Mouse (Mus musculus): ENCODE measurements around the gene Mblac2. TPM values are rescaled to one million over a fixed set of nuclear protein-coding genes. Genes with fewer than 3 reads are reported as not detected.

The Mblac2 gene
- polyA plus RNA-seq (2015; fragmentation: Nextera tagmentation; extraction: Ambion mirVana), result 8.4 and 9.2 TPM in 2 replicates

- ATAC-seq, result peak; percentile 97
- H3K4me3 ChIP-seq (replicated peaks), result peak within 1 kb of the TSS; percentile 87
- H3K36me3 ChIP-seq, result no peaks in the 10 kb centered on the region
- H3K9ac ChIP-seq, result peak within 1 kb of the TSS; percentile 72
- 0 out of 2 replicates have a peak, but pooled peaks cover 3% of the 10 kb centered on the region for H3K4me1 ChIP-seq (replicated peaks)
- H3K4me2 ChIP-seq (replicated peaks), result peak within 1 kb of the TSS; percentile 98
- no peaks in the 10 kb centered on the region for H3K9me3 ChIP-seq
- under 1% methylated on average over 61 of the region's 61 CpGs for WGBS
- H3K27me3 ChIP-seq (replicated peaks), result no peaks in the 10 kb centered on the region
- peak within 1 kb of the TSS; percentile 95 for H3K27ac ChIP-seq
These were observed at the start of gene Mblac2, which contains the start of gene Polr3g for GRCm38 (mm10) chr13:81710775-81711545. Gene Mblac2, plus strand, starts transcription at chr13:81711341. Gene Polr3g, minus strand, starts transcription at chr13:81711013.

GRCm38 (mm10) chr13:81663566-81664330 is 47.4 kb upstream of the Mblac2 start:
- 0 out of 2 replicates have a peak, but pooled peaks cover 9% of the 10 kb centered on the region for H3K36me3 ChIP-seq
- no peak overlapping the region for H3K4me2 ChIP-seq (replicated peaks)
- peak; percentile 56; the same call in 1 of the 2 replicates for ATAC-seq
- H3K4me3 ChIP-seq (replicated peaks), result no peak overlapping the region
- no peak overlapping the region for H3K9ac ChIP-seq
- 0 out of 2 replicates have a peak, but pooled peaks cover 3% of the 10 kb centered on the region for H3K4me1 ChIP-seq (replicated peaks)
- no peaks in the 10 kb centered on the region for H3K27me3 ChIP-seq (replicated peaks)
- no peak overlapping the region for H3K27ac ChIP-seq
- no peaks in the 10 kb centered on the region for H3K9me3 ChIP-seq
- 87% methylated on average over 12 of the region's 12 CpGs for WGBS

GRCm38 (mm10) chr13:81664331-81664698 is 46.8 kb upstream of the Mblac2 start:
- no peak overlapping the region for H3K27ac ChIP-seq
- no peaks in the 10 kb centered on the region for H3K9me3 ChIP-seq
- no peak overlapping the region for H3K4me2 ChIP-seq (replicated peaks)
- peak; percentile 84 for ATAC-seq
- H3K4me1 ChIP-seq (replicated peaks), result no peaks in the 10 kb centered on the region
- 90% methylated on average over 5 of the region's 5 CpGs for WGBS
- no peak overlapping the region for H3K4me3 ChIP-seq (replicated peaks)
- no peaks in the 10 kb centered on the region for H3K27me3 ChIP-seq (replicated peaks)
- H3K36me3 ChIP-seq, result 0 out of 2 replicates have a peak, but pooled peaks cover 11% of the 10 kb centered on the region
- no peak overlapping the region for H3K9ac ChIP-seq

GRCm38 (mm10) chr13:81667713-81668112 is 43.4 kb upstream of the Mblac2 start:
- Histone ChIP-seq H3K4me1 (replicated peaks) (no peaks in the 10 kb centered on the region), H3K27ac (no peak overlapping the region), H3K4me3 (replicated peaks) (no peak overlapping the region), H3K36me3 (0 out of 2 replicates have a peak, but pooled peaks cover 16% of the 10 kb centered on the region), H3K9ac (no peak overlapping the region), H3K9me3 (no peaks in the 10 kb centered on the region), H3K27me3 (replicated peaks) (no peaks in the 10 kb centered on the region), H3K4me2 (replicated peaks) (no peak overlapping the region)
- no peak for ATAC-seq
- 84% methylated on average over 5 of the region's 5 CpGs for WGBS

- H3K4me3 ChIP-seq (replicated peaks), result no peak overlapping the region
These were observed 35.8 kb upstream of the Mblac2 start for GRCm38 (mm10) chr13:81675333-81675732.

GRCm38 (mm10) chr13:81683107-81683506 is 28.0 kb upstream of the Mblac2 start:
- H3K4me3 ChIP-seq (replicated peaks), result no peak overlapping the region
- peak; percentile 62 for ATAC-seq
- no peaks in the 10 kb centered on the region for H3K27me3 ChIP-seq (replicated peaks)
- H3K4me1 ChIP-seq (replicated peaks), result no peaks in the 10 kb centered on the region
- no peak overlapping the region for H3K4me2 ChIP-seq (replicated peaks)
- H3K9ac ChIP-seq, result no peak overlapping the region
- H3K36me3 ChIP-seq, result no peaks in the 10 kb centered on the region
- H3K27ac ChIP-seq, result no peak overlapping the region
- 82% methylated on average over 3 of the region's 3 CpGs for WGBS
- no peaks in the 10 kb centered on the region for H3K9me3 ChIP-seq

More at GRCm38 (mm10) chr13:81675333-81675732, 35.8 kb upstream of the Mblac2 start:
- no peak for ATAC-seq
- Histone ChIP-seq H3K27ac (no peak overlapping the region), H3K27me3 (replicated peaks) (no peaks in the 10 kb centered on the region), H3K4me1 (replicated peaks) (no peaks in the 10 kb centered on the region), H3K9me3 (no peaks in the 10 kb centered on the region), H3K9ac (no peak overlapping the region), H3K4me2 (replicated peaks) (no peak overlapping the region), H3K36me3 (no peaks in the 10 kb centered on the region)
- WGBS, result 77% methylated on average over 8 of the region's 8 CpGs

- Histone ChIP-seq H3K4me1 (replicated peaks) (no peaks in the 10 kb centered on the region), H3K27ac (no peak overlapping the region), H3K36me3 (no peaks in the 10 kb centered on the region), H3K27me3 (replicated peaks) (no peaks in the 10 kb centered on the region), H3K9ac (no peak overlapping the region), H3K4me2 (replicated peaks) (no peak overlapping the region), H3K9me3 (no peaks in the 10 kb centered on the region), H3K4me3 (replicated peaks) (no peak overlapping the region)
- 75% methylated on average over 5 of the region's 5 CpGs for WGBS
- no peak for ATAC-seq
These were observed 26.9 kb upstream of the Mblac2 start for GRCm38 (mm10) chr13:81684258-81684657.

- Histone ChIP-seq H3K9ac (no peak overlapping the region), H3K9me3 (no peaks in the 10 kb centered on the region), H3K4me1 (replicated peaks) (no peaks in the 10 kb centered on the region), H3K4me3 (replicated peaks) (no peak overlapping the region), H3K4me2 (replicated peaks) (no peak overlapping the region), H3K27me3 (replicated peaks) (no peaks in the 10 kb centered on the region), H3K36me3 (no peaks in the 10 kb centered on the region), H3K27ac (no peak overlapping the region)
- no peak for ATAC-seq
- WGBS, result 88% methylated on average over 3 of the region's 3 CpGs
These were observed 26.3 kb upstream of the Mblac2 start for GRCm38 (mm10) chr13:81684884-81685283.

GRCm38 (mm10) chr13:81689587-81689986 is 21.6 kb upstream of the Mblac2 start:
- Histone ChIP-seq H3K27ac (no peak overlapping the region), H3K9me3 (no peaks in the 10 kb centered on the region), H3K36me3 (no peaks in the 10 kb centered on the region), H3K4me1 (replicated peaks) (no peaks in the 10 kb centered on the region), H3K4me2 (replicated peaks) (no peak overlapping the region), H3K27me3 (replicated peaks) (no peaks in the 10 kb centered on the region), H3K9ac (no peak overlapping the region), H3K4me3 (replicated peaks) (no peak overlapping the region)
- no peak for ATAC-seq
- WGBS, result 92% methylated on average over 3 of the region's 3 CpGs

GRCm38 (mm10) chr13:81690477-81690876 is 20.7 kb upstream of the Mblac2 start:
- no peak overlapping the region for H3K9ac ChIP-seq
- H3K9me3 ChIP-seq, result no peaks in the 10 kb centered on the region
- 68% methylated on average over 10 of the region's 10 CpGs for WGBS
- ATAC-seq, result no peak
- no peak overlapping the region for H3K27ac ChIP-seq
- H3K4me1 ChIP-seq (replicated peaks), result no peaks in the 10 kb centered on the region
- H3K4me3 ChIP-seq (replicated peaks), result no peak overlapping the region
- H3K36me3 ChIP-seq, result no peaks in the 10 kb centered on the region
- H3K27me3 ChIP-seq (replicated peaks), result no peaks in the 10 kb centered on the region
- H3K4me2 ChIP-seq (replicated peaks), result no peak overlapping the region

GRCm38 (mm10) chr13:81691606-81692005 is 19.5 kb upstream of the Mblac2 start:
- H3K4me2 ChIP-seq (replicated peaks), result no peak overlapping the region
- H3K4me1 ChIP-seq (replicated peaks), result no peaks in the 10 kb centered on the region
- WGBS, result 69% methylated on average over 9 of the region's 9 CpGs
- no peaks in the 10 kb centered on the region for H3K9me3 ChIP-seq
- H3K4me3 ChIP-seq (replicated peaks), result no peak overlapping the region
- no peak; the same call in 1 of the 2 replicates for ATAC-seq
- no peaks in the 10 kb centered on the region for H3K27me3 ChIP-seq (replicated peaks)
- no peaks in the 10 kb centered on the region for H3K36me3 ChIP-seq
- no peak overlapping the region for H3K9ac ChIP-seq
- H3K27ac ChIP-seq, result no peak overlapping the region

- no peaks in the 10 kb centered on the region for H3K27me3 ChIP-seq (replicated peaks)
- WGBS, result 94% methylated on average over 12 of the region's 12 CpGs
- no peak overlapping the region for H3K27ac ChIP-seq
- no peak overlapping the region for H3K9ac ChIP-seq
- no peaks in the 10 kb centered on the region for H3K9me3 ChIP-seq
- no peak overlapping the region for H3K4me2 ChIP-seq (replicated peaks)
- no peak for ATAC-seq
- no peaks in the 10 kb centered on the region for H3K4me1 ChIP-seq (replicated peaks)
- H3K4me3 ChIP-seq (replicated peaks), result no peak overlapping the region
- H3K36me3 ChIP-seq, result no peaks in the 10 kb centered on the region; the same call in 1 of the 2 replicates
These were observed 16.7 kb upstream of the Mblac2 start for GRCm38 (mm10) chr13:81694446-81694845.
